Mouse (Mus musculus): Measurements from ENCODE around the gene Slc48a1. TPM values are rescaled to one million over a fixed set of nuclear protein-coding genes. Genes with fewer than 3 reads are reported as not detected.

The Slc48a1 gene
- polyA plus RNA-seq, 1 experiment from 2014 or later: 32.2 TPM

DNA sequence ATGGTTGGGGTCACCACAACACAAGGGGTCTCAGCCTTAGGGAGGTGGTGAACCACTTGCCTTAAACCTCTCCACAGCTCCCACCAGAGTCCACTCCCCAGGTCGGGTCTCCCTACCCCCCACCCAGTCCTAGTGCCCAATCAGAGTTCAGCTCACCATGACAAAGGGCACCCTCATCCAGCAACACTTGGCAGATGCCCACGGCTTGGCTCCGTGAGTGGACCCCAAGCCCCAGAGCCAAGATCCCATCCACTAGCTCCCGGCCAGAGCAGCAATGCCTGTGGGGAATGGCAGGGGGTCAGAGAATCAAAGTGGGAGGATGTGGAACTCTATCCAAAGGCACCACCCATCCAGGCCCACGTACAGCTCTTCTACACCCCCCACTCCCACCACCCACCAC lies 17.4 kb upstream of the Slc48a1 start:
- Histone ChIP-seq H3K4me1 (peaks cover 34% of the 10 kb centered on the region), H3K36me3 (replicated peaks) (no peaks in the 10 kb centered on the region), H3K27me3 (ENCODE audit: poor library complexity, severe bottlenecking) (peaks cover 58% of the 10 kb centered on the region), H3K9me3 (no peaks in the 10 kb centered on the region), H3K27ac (no peak overlapping the region), H3K4me3 (no peak overlapping the region)
- no peak for DNase-seq (ENCODE audit: extremely low spot score, low spot score)
- WGBS: 74% methylated on average over 5 of the region's 5 CpGs

DNA sequence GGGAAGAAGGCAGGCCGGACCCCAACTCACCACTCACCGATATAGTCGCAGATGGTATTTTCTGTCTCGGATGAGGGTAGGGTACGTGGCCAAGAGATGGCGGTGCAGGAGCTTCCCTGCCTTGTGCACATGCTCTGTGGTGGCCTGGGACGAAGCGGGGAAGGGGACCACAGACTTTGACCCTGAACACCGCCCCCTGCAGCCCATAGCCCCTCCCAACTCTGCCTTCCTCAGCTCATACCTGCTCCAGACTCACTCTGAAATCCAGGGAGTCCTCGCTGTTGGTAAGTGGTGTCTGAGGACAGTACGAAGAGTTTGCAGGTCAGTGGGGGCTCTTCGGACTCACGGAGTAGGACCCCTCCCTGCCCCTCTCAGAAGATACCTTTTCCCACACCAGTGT lies 16.9 kb upstream of the Slc48a1 start:
- H3K27ac ChIP-seq: no peak overlapping the region
- 26% methylated on average over 13 of the region's 13 CpGs for WGBS

DNA sequence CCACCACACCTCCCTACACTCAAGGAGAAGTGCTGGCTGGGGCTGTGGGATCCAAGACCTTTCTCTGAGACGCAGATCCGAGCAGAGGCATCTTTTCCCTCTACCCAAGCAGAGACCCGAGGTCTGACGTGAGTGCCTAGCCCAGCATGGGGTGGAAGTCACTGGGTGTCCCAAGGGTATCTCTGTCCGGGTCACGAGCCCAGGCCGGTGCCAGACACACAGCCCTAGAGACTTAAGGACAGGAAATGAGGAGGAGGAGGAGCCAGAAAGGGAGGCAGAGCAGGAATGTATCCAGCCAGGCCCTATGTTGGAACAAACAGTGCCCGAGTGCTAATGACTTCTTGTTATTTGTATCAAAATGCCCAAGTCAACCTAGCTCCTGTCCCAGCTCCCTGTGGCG lies 15.6 kb upstream of the Slc48a1 start:
- Histone ChIP-seq H3K4me3 (no peak overlapping the region), H3K27ac (no peak overlapping the region), H3K9me3 (no peaks in the 10 kb centered on the region), H3K27me3 (ENCODE audit: poor library complexity, severe bottlenecking) (peaks cover 76% of the 10 kb centered on the region), H3K36me3 (replicated peaks) (no peaks in the 10 kb centered on the region), H3K4me1 (peaks cover 52% of the 10 kb centered on the region)
- 59% methylated on average over 9 of the region's 9 CpGs for WGBS
- DNase-seq (ENCODE audit: extremely low spot score, low spot score): no peak

More for the DNA sequence above, 16.9 kb upstream of the Slc48a1 start:
- H3K4me3 ChIP-seq: no peak overlapping the region
- no peak for DNase-seq (ENCODE audit: extremely low spot score, low spot score)
- H3K4me1 ChIP-seq: peaks cover 39% of the 10 kb centered on the region
- no peaks in the 10 kb centered on the region for H3K9me3 ChIP-seq
- H3K36me3 ChIP-seq (replicated peaks): no peaks in the 10 kb centered on the region
- H3K27me3 ChIP-seq (ENCODE audit: poor library complexity, severe bottlenecking): peaks cover 63% of the 10 kb centered on the region

DNA sequence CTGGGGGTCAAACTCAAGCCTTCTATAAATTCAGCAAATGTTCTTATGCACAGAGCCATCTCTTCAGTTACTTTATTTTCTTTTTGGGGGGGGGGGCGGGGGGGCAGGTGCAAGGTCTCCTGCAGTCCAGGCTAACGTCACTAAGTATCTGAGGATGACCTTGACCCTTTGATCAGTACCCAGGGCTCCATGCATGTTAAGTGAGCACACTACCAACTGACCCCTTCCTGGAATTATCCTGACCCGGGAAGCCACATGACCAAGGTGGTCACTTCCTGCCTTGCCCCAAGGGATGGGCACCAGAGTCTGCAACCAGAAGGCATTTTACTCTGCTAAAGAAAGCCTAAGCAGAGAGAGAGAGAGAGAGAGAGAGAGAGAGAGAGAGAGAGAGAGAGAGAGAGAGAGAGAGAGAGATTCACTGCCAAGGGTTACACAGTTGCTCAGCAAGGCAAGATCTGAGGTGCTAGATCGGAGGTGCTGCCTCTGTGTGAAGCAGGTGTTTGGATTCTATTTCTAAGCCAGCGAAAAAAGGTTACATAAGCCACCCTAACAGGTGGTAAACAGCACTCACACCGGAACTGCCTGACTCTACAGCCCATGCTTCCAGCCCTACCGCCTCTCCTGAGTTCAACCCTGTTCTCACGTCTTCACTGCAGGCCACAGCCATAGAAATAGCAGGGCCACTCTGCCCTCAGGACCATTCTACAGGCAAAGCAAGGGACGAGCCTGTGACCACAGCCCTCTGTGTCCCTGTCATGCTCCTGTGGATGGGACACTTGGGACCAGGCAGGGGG lies 14.9 kb upstream of the Slc48a1 start:
- Histone ChIP-seq H3K27ac (no peak overlapping the region), H3K4me1 (peaks cover 59% of the 10 kb centered on the region), H3K36me3 (replicated peaks) (no peaks in the 10 kb centered on the region), H3K27me3 (ENCODE audit: poor library complexity, severe bottlenecking) (peaks cover 83% of the 10 kb centered on the region), H3K9me3 (no peaks in the 10 kb centered on the region), H3K4me3 (no peak overlapping the region)
- no peak for DNase-seq (ENCODE audit: extremely low spot score, low spot score)
- WGBS: 62% methylated on average over 9 of the region's 9 CpGs

DNA sequence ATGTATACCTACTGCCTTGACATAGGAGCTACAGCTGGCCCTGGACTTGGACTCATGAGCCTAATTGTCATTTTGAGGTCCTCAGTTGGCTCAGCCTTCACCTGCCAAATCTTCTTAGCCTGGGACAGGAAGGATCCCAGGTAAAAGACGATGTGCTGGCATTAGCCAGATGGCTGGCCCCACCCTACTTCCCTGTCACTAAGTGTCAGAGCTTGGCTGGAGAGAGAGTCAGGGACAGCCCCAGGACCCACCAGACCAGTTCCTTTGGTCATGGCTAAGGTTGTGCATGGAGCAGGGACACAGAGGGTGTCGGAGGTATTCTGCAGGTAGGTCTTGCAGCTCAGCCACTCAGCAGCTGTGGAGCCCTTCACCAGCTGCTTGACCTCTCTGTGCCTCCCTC lies 13.8 kb upstream of the Slc48a1 start:
- H3K4me3 ChIP-seq: no peak overlapping the region
- peaks cover 62% of the 10 kb centered on the region for H3K4me1 ChIP-seq
- H3K9me3 ChIP-seq: no peaks in the 10 kb centered on the region
- no peak for DNase-seq (ENCODE audit: extremely low spot score, low spot score)
- H3K27ac ChIP-seq: no peak overlapping the region
- H3K36me3 ChIP-seq (replicated peaks): no peaks in the 10 kb centered on the region
- WGBS: 70% methylated on average over 2 of the region's 2 CpGs
- H3K27me3 ChIP-seq (ENCODE audit: poor library complexity, severe bottlenecking): peaks cover 94% of the 10 kb centered on the region

DNA sequence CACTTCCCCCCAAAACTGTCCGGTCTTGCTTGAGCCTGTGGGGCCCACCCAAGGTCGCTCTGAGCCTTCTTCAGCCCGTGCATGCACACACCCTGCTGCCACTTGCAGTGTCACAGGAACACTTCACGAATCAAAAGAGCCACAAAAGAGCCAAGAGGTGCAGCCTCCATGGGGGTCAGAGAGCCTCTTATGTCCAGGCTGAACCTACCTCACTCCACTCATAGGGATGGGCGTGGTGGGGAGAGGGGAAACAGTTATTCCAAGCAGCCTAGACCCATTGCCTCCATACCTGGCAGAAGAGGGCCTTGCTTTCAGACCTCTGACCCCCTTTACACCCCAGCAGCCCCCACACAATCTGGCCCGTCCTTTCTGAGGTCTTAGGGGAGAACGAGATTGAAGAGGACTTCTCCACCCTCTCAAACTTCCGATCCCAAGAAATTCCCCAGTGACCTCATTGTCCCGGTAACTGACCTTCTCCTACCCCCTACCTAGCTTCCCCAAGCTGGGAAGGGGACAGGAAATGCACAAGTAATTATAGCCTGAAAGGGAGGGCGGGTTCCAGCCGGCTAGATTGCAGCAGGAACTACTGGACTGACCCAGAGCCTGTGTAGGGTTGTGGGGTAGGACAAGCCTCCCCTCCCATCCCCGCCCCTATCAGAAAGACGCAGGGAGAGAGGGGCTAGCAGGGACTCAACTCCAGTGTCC lies 13.1 kb upstream of the Slc48a1 start:
- Histone ChIP-seq H3K36me3 (replicated peaks) (no peaks in the 10 kb centered on the region), H3K27me3 (ENCODE audit: poor library complexity, severe bottlenecking) (peaks cover 96% of the 10 kb centered on the region), H3K4me3 (peak overlapping the region; percentile 61; the same call in 1 of the 2 replicates), H3K27ac (no peak overlapping the region), H3K4me1 (peaks cover 59% of the 10 kb centered on the region), H3K9me3 (no peaks in the 10 kb centered on the region)
- DNase-seq (ENCODE audit: extremely low spot score, low spot score): no peak
- WGBS: 36% methylated on average over 13 of the region's 13 CpGs

DNA sequence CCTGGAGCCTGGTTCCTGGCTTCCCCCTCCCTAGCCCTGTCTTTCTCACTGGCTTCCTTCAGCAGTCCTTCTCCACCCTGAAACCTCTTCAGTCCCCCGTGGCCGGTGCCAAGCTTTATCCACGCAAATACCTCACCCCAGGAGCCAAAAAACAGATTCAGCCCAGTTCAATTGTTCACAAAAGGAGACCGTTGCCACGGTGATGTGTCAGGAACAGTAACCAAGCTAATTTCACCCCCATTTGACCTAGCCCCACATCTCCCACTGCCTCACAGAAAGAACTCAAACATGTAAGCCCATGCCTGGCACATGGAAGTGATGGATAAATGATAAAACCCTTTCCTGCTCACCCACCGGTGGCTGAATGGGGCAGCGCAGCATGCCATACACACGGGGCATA lies 12.1 kb upstream of the Slc48a1 start:
- no peaks in the 10 kb centered on the region for H3K36me3 ChIP-seq (replicated peaks)
- H3K9me3 ChIP-seq: no peaks in the 10 kb centered on the region
- peak; percentile 47 for DNase-seq (ENCODE audit: extremely low spot score, low spot score)
- H3K4me1 ChIP-seq: peaks cover 59% of the 10 kb centered on the region
- H3K27me3 ChIP-seq (ENCODE audit: poor library complexity, severe bottlenecking): peaks cover 99% of the 10 kb centered on the region
- H3K4me3 ChIP-seq: peak overlapping the region; percentile 61
- H3K27ac ChIP-seq: peak overlapping the region; percentile 68
- WGBS: 17% methylated on average over 8 of the region's 8 CpGs

DNA sequence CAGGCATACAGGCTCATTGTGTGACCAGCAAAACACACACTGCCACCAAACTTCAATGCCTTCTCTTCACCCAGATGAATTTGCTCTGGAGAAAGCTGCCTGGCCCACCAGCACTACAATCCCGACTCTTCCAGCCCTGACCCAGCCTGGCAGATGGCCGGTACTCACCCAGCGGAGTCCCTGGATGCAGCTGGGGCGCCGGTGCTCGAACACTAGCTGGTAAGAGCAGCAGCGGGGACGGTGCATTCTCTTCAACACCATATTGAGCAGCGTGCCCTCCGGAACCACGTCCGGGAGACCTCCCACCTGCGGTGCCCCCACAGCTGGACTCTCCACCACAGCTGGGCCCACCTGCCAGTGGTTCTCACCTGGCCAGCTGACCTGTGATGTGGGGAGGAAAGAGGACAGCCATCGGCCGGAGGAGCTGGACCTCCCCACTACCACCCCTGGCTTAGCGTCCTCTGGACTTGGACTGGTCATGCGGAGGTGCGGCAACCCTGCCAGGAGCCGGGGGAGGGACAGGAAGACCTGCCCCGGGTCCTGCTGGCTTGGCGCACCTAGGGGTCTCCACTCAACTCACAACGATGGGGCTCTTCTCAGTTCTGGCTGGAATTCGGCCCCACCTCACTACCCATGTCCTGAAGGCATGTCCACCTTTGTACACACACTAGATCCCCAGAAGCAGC lies 11.6 kb upstream of the Slc48a1 start:
- 5% methylated on average over 23 of the region's 23 CpGs for WGBS
- peaks cover 59% of the 10 kb centered on the region for H3K4me1 ChIP-seq
- H3K27ac ChIP-seq: peak overlapping the region; percentile 68
- DNase-seq (ENCODE audit: extremely low spot score, low spot score): no peak
- peak overlapping the region; percentile 61 for H3K4me3 ChIP-seq
- H3K9me3 ChIP-seq: no peaks in the 10 kb centered on the region
- H3K27me3 ChIP-seq (ENCODE audit: poor library complexity, severe bottlenecking): peaks cover 95% of the 10 kb centered on the region
- no peaks in the 10 kb centered on the region for H3K36me3 ChIP-seq (replicated peaks)

DNA sequence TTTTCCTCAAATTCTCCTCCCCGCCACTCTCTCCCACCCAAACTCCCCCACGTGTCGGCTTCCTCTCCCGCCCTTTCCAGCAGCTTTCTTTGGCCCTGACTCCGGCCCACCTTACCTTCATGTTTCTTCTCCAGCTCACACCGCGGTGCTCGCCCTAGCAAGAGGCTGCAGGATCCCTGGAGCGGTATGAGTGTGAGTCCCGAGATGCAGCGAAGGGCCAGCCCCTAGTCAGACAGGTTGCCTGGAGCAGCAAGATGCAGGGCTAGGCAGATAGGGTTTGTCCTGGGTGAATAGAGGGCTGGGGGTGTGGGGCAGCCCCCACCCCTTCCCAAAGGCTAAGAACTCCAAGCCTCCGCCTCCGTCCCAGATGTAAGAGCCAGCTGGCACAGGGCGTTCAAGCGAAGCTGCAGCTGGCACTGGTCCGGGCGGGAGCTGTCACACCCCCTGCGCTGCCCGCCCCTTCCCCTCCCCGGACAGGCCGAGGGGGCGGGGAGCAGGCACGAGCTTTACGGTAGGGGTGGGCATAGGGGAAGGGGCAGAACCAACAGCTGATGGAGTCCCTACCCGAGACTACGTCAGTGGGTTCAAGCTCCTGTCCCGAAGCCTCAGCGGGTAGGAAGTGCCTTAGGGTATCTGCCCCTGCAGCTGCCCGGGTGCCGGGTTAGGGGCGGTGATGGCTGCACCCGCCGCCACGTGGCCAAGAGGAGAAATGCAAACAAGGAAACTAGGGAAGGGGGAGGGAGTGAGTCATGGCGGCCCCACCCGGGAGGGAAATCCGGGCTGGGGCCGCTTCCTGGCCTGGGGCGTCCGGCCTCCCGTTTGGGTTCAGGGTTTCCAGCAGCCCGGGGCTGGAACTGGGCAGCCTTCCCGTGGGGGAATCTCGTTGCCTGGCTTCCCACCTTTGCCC lies 10.8 kb upstream of the Slc48a1 start, which contains the start of gene Rapgef3:
Gene Rapgef3 (minus strand): TSS at position 693 of the 907 bp plus-strand sequence.
- peaks cover 87% of the 10 kb centered on the region for H3K27me3 ChIP-seq (ENCODE audit: poor library complexity, severe bottlenecking)
- peaks cover 58% of the 10 kb centered on the region for H3K4me1 ChIP-seq
- peak within 1 kb of the TSS; percentile 68 for H3K27ac ChIP-seq
- no peaks in the 10 kb centered on the region for H3K9me3 ChIP-seq
- DNase-seq (ENCODE audit: extremely low spot score, low spot score): peak; percentile 79
- WGBS: 2% methylated on average over 44 of the region's 44 CpGs
- H3K4me3 ChIP-seq: peak within 1 kb of the TSS; percentile 61
- no peaks in the 10 kb centered on the region for H3K36me3 ChIP-seq (replicated peaks)

DNA sequence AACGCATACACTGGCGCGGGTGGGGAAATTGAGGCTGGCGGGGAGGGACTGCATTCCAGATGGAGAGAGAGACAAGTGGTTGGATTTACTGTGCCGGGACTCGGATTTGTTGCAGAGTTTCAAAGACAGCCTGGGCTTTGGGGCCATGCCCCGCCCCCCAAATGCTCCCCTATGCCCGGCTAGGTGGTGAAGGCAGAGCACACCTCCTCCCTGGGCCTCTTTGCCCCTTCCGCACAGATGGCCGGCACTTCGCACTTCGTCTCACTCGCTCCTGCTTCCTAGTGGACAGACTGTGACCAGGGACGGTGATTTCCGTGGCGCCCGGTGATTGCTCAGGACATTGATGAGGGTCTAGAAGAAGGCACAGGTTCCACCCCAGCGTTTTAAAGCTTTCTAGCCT lies 10.1 kb upstream of the Slc48a1 start:
- under 1% methylated on average over 18 of the region's 18 CpGs for WGBS
- no peaks in the 10 kb centered on the region for H3K9me3 ChIP-seq
- H3K4me3 ChIP-seq: peak overlapping the region; percentile 61
- peak overlapping the region; percentile 68 for H3K27ac ChIP-seq
- no peak for DNase-seq (ENCODE audit: extremely low spot score, low spot score)
- no peaks in the 10 kb centered on the region for H3K36me3 ChIP-seq (replicated peaks)
- peaks cover 59% of the 10 kb centered on the region for H3K4me1 ChIP-seq
- H3K27me3 ChIP-seq (ENCODE audit: poor library complexity, severe bottlenecking): peaks cover 84% of the 10 kb centered on the region

DNA sequence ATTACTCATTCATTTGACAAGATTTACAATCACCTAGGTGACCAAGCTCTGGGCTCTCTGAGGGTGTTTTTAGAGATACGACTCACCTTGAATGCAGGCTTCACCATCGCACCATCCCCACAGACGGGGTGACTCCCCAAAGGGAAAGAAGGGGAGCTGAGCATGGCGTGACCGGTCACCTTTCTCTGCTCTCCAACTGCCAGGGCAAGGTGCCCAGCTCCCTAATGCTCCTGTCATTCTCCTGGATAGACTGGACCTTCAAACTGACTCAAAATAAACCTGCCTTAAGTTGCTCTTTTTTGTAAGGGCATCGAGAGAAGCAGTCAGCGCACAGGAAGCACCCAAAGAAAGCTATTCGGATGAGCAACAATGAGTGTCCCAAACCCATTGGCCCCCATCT lies 8.0 kb upstream of the Slc48a1 start:
- Histone ChIP-seq H3K9me3 (no peaks in the 10 kb centered on the region), H3K36me3 (replicated peaks) (no peaks in the 10 kb centered on the region), H3K4me1 (peaks cover 52% of the 10 kb centered on the region), H3K27me3 (ENCODE audit: poor library complexity, severe bottlenecking) (peaks cover 81% of the 10 kb centered on the region), H3K27ac (no peak overlapping the region), H3K4me3 (no peak overlapping the region)
- 81% methylated on average over 8 of the region's 8 CpGs for WGBS
- no peak for DNase-seq (ENCODE audit: extremely low spot score, low spot score)

DNA sequence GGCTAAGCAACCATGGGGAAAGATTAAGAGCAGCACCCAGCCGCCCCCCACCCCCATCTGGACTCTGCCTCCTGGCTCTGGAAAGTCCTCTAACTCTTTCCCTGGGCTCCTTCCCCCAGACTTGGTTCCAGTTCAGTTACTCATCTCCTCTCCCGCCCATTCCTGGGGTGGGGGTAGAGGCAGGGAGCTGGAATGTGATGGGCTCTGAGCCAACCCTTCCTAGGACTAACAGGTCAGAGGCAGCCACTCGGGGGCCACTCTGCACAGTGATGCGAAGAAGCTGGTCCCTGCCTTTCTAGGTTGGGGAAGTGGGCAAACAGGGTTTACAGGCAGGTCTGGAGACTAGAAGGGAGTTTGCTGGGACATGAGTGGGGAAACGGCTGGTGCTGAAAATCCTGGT lies 5.2 kb upstream of the Slc48a1 start:
- DNase-seq (ENCODE audit: extremely low spot score, low spot score): no peak
- Histone ChIP-seq H3K27ac (peak overlapping the region; percentile 69; the same call in 1 of the 2 replicates), H3K36me3 (replicated peaks) (no peaks in the 10 kb centered on the region), H3K4me3 (no peak overlapping the region), H3K4me1 (peaks cover 28% of the 10 kb centered on the region), H3K27me3 (ENCODE audit: poor library complexity, severe bottlenecking) (peaks cover 63% of the 10 kb centered on the region), H3K9me3 (no peaks in the 10 kb centered on the region)
- 38% methylated on average over 5 of the region's 5 CpGs for WGBS
